Mouse (Mus musculus): ENCODE measurements at regions not wholly inside any gene's neighbourhood (a gene's known extent, or its start where the extent isn't known, plus 50 kb on each side); places are given as distances from the start of the nearest gene placed in this dataset.

- no peak for DNase-seq (ENCODE audit: low spot score)
These were observed 1384.0 kb upstream of the 1700008P02Rik start for GRCm38 (mm10) chr3:8004271-8004670.

- DNase-seq (ENCODE audit: low spot score) = no peak
These were observed 1380.8 kb upstream of the 1700008P02Rik start for GRCm38 (mm10) chr3:8001027-8001426.

- DNase-seq (ENCODE audit: low spot score) = no peak
These were observed 1372.1 kb upstream of the 1700008P02Rik start for GRCm38 (mm10) chr3:7992322-7992721.

- DNase-seq (ENCODE audit: low spot score) = no peak
These were observed 1353.0 kb upstream of the 1700008P02Rik start for GRCm38 (mm10) chr3:7973287-7973686.

- no peak for DNase-seq (ENCODE audit: low spot score)
These were observed 1333.7 kb upstream of the 1700008P02Rik start for GRCm38 (mm10) chr3:7953911-7954310.

GRCm38 (mm10) chr3:7943646-7944381 is 1323.6 kb upstream of the 1700008P02Rik start:
- no peak for DNase-seq (ENCODE audit: low spot score)

Data from urinary bladder, postnatal 10 days (tissue).